Mouse (Mus musculus): ENCODE measurements around the gene Wnt4. TPM values are rescaled to one million over a fixed set of nuclear protein-coding genes. Genes with fewer than 3 reads are reported as not detected.

The Wnt4 gene
- total RNA-seq (2021): under 1 TPM; 0.28 to 0.32 TPM
- long read RNA-seq, experiment 1: 0 reads
- long read RNA-seq, experiment 2, full-length matches to known transcripts: 2 of 2 reads
- long read RNA-seq, experiment 2, partial matches to known transcripts: 0 of 2 reads
- long read RNA-seq, experiment 2, other reads (novel, unspliced or antisense): 0 of 2 reads

- peak; percentile 53 to 55 for DNase-seq
Observed at GRCm38 (mm10) chr4:137277166-137277513, at the start of gene Wnt4. Gene Wnt4 (plus strand): TSS chr4:137277489.

GRCm38 (mm10) chr4:137228566-137229115 lies 48.6 kb upstream of the Wnt4 start:
- no peak for DNase-seq

GRCm38 (mm10) chr4:137231494-137232470 lies 45.5 kb upstream of the Wnt4 start:
- peak; percentile 55 to 63 for DNase-seq

- DNase-seq: no peak
Observed at GRCm38 (mm10) chr4:137233632-137234031, 43.7 kb upstream of the Wnt4 start.

GRCm38 (mm10) chr4:137234444-137234843 lies 42.8 kb upstream of the Wnt4 start:
- DNase-seq: peak; percentile 13 to 46

- no peak for DNase-seq
Observed at GRCm38 (mm10) chr4:137235368-137235767, 41.9 kb upstream of the Wnt4 start.

- no peak for DNase-seq
Observed at GRCm38 (mm10) chr4:137244883-137245282, 32.4 kb upstream of the Wnt4 start.

GRCm38 (mm10) chr4:137250333-137250732 lies 27.0 kb upstream of the Wnt4 start:
- no peak for DNase-seq

- DNase-seq: no peak
Observed at GRCm38 (mm10) chr4:137250849-137251248, 26.4 kb upstream of the Wnt4 start.

- no peak for DNase-seq
Observed at GRCm38 (mm10) chr4:137253601-137254000, 23.7 kb upstream of the Wnt4 start.

- DNase-seq: no peak
Observed at GRCm38 (mm10) chr4:137254206-137254976, 22.9 kb upstream of the Wnt4 start.

- DNase-seq: no peak
Observed at GRCm38 (mm10) chr4:137255568-137255967, 21.7 kb upstream of the Wnt4 start.

- DNase-seq: no peak
Observed at GRCm38 (mm10) chr4:137261826-137262225, 15.5 kb upstream of the Wnt4 start.

GRCm38 (mm10) chr4:137264066-137264465 lies 13.2 kb upstream of the Wnt4 start:
- no peak for DNase-seq

- DNase-seq: no peak
Observed at GRCm38 (mm10) chr4:137265116-137265515, 12.2 kb upstream of the Wnt4 start.

- DNase-seq: no peak
Observed at GRCm38 (mm10) chr4:137268541-137268940, 8.7 kb upstream of the Wnt4 start.

- DNase-seq: peak; percentile 55 to 56
Observed at GRCm38 (mm10) chr4:137271856-137272255, 5.4 kb upstream of the Wnt4 start.

- no peak for DNase-seq
Observed at GRCm38 (mm10) chr4:137274304-137274703, 3.0 kb upstream of the Wnt4 start.

- no peak for DNase-seq
Observed at GRCm38 (mm10) chr4:137276443-137277165, 685 bp upstream of the Wnt4 start.

- DNase-seq: no peak
Observed at GRCm38 (mm10) chr4:137277600-137278143, 383 bp downstream of the Wnt4 start.
